Mouse (Mus musculus) heart, adult 18-20 months (tissue): Measurements from ENCODE around the gene Comp. TPM values are rescaled to one million over a fixed set of nuclear protein-coding genes. Genes with fewer than 3 reads are reported as not detected.

Experiments used
- DNase-seq, 2 experiments: peaks; one replicate each; pipeline ENCODE4 v3.0.0; 2021 to 2022; ENCODE audit warnings: mixed read lengths in 1 of 2
- total RNA-seq, 2 experiments: library from RNA; stranded (reverse); gene quantifications; 2 replicates each; pipeline ENCODE4 v1.2.3; 2021

Comp gene
- total RNA-seq, 2 experiments from 2014 or later, result 5.1 to 6.6 TPM

- DNase-seq, result peak in 1 of 2 experiments; percentile 44
Observed at GRCm38 (mm10) chr8:70352657-70353151, 20.7 kb upstream of the Comp start.

GRCm38 (mm10) chr8:70353194-70353817 is 20.1 kb upstream of the Comp start, which contains the start of gene Upf1:
TSS of gene Upf1 (minus strand) at chr8:70353278.
- peak; percentile 99 for DNase-seq

DNA sequence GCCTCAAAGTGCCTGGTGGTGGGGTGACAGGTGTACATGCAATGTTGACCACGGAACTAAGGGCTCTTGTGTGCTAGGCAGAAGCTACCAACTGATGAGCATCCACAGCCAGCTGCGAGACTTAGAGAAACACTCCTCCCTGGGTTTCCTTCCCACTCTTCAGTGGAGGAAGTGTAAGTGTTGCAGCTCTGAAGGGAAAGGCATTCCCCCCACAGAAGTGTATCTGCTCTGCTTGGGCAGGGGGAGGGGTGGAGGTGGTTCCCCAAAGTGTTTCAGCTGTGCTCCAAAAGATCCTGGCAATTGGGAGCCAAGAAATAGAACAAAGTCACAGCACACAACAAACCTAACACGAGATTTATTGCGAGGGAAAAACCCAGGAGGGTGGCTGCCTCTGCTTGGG is 19.4 kb upstream of the Comp start:
- DNase-seq, result no peak

- DNase-seq, result no peak
Observed at GRCm38 (mm10) chr8:70356111-70356510, 17.2 kb upstream of the Comp start.

GRCm38 (mm10) chr8:70359411-70359810 is 13.9 kb upstream of the Comp start:
- no peak for DNase-seq

DNA sequence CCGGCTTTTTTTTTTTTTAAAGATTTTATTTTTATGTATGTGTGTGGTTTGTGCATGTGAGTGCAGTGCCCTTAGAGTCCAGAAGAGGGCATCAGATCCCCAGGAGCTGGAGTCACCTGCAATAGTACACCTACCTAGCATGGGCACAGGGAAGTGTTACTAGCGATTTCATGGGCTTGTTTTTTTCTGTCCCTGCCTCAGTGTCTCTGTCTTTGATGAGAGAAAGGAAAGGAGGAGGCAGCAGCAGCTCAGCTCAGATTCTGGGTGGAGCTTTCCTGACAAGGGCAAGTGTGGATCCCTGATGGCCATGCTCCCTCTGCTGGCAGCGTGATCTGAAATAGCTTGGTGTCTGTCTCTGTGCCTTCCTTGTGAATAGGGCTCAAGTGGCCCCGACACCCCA is 12.6 kb upstream of the Comp start:
- no peak for DNase-seq

DNA sequence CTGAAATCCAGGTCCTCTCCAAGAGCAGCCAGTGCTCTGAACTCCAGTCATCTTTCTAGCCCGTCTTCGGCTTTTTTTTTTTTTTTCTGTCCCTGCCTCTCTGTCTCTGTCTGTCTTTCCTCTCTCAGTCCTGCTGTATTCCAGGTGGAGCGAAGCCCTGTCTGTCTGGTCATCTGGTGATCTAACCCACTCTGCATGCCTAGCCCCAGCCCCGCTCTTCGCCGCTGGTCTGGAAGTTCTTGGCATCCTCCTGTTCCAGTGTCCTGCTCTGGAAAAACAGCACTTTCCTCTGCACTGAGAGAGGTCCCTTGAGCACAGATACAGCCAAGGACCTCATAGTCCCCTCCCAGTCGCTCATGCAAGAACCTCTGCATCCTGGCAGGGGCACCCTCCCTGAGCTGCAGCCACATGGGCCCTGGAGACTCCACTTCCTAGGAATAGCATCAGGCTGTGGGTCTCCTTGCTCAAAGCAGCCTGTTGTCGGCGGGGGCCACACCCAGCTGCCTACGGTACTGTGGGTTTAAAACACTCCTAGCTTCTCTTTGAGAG is 11.8 kb upstream of the Comp start:
- peak in 1 of 2 experiments; percentile 51 for DNase-seq

- DNase-seq, result peak in 1 of 2 experiments; percentile 79
Observed at GRCm38 (mm10) chr8:70364066-70364465, 9.3 kb upstream of the Comp start.

DNA sequence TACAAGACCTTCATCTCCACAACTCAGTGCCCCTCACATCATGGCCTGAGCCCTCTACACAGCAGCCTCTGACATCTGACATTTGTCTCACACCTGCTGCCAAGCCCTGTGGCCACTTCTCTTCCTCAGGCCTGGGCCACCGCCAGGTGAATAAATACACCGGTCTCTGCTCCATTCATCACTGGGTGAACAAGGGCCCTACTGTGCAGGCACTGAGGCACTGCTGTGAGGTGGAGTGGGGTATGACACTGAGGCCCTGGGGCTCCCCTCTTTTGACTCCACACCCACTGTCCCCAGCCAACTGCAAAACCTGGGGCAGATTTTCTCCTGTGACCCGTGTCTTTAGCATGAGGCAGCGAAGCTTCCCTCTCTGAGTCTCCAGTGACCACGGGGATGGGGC is 6.8 kb upstream of the Comp start:
- no peak for DNase-seq

DNA sequence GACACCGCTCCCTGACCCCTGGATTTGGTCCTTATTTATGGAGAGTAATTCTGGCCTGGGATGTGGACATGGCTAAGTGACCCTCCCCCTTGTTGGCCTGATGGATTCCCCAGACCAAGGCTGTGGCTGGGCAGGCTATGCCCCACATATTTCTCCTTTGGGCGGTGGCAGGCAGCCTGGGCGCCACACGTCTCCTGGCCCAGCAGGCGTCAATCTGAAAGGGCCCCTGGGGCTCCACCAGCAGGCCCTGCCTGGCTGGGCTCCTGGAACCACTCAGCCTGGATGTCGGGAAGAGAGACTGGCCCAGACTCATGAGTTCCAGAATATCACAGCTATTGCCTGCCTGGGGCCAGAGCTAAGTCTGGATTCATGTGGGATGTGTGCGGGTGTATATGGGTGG is 2.9 kb upstream of the Comp start:
- peak in 1 of 2 experiments; percentile 36 for DNase-seq

GRCm38 (mm10) chr8:70371951-70372350 is 1.4 kb upstream of the Comp start:
- peak in 1 of 2 experiments; percentile 53 for DNase-seq

DNA sequence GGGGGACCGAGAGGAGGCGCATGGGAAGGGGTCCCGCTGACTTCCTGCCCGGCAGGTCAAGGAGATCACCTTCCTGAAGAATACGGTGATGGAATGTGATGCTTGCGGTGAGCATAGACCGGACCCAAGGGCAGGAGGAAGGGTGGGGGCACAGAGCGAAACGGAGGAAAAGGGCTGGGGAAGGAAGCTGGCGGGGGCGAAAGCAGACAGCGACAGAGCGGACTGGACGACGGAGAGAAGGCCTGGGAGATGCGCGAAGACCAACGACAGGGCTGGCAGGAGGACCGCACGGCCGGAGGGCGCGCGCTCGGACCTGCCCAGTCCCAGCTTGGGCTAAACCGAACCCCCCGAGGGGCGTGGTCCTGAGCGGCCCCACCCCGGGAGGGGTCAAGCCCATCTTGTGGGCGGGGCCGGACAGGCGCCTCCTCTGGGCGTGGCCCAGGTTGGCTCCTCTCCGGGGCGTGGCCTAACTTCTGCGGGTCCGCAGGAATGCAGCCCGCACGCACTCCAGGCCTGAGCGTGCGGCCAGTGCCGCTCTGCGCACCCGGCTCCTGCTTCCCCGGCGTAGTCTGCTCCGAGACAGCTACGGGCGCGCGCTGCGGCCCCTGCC is 1.1 kb downstream of the Comp start:
- DNase-seq, result peak; percentile 78 to 81

DNA sequence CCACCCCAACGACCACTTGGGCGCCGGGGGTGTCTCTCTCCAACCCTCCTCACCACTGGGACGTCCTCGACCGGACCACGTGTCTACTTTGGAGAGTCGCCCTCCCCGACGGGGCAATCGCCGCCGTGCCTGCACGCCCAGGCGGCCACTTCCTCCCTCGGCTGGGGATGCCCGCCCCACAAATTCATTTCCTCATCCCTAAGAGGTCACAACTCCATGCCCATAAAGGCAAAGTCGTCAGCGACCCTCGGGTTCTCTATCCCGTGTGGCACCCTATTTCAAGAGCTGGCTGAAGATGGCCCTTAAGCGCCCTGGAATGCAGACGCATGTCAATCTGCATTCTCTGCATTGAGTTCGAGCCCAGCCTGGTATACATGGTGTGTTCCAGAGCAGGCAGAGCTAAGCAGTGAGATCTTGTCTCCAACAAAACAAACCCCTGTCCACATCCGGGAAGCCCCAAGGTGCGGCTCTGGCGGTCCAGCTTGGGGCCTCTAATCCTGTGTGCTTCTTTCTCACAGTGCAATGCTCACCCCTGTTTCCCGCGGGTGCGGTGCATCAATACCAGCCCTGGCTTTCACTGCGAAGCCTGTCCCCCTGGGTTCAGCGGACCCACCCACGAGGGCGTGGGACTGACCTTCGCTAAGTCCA is 2.0 kb downstream of the Comp start:
- peak in 1 of 2 experiments; percentile 30 for DNase-seq

DNA sequence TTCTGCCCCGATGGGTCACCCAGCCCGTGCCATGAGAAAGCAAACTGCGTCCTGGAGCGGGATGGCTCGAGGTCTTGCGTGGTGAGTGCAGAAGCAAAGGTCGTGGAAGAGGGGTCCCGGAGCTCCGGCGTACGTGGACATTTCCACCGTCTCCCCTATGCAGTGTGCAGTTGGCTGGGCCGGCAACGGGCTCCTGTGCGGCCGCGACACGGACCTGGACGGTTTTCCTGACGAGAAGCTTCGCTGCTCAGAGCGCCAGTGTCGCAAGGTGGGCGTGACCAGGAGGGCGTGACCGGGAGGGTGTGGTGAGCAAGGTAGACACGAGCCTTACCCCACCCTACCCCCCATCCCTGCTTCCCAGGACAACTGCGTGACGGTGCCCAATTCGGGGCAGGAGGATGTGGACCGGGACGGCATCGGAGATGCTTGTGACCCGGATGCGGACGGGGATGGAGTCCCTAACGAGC is 3.0 kb downstream of the Comp start:
- no peak for DNase-seq

DNA sequence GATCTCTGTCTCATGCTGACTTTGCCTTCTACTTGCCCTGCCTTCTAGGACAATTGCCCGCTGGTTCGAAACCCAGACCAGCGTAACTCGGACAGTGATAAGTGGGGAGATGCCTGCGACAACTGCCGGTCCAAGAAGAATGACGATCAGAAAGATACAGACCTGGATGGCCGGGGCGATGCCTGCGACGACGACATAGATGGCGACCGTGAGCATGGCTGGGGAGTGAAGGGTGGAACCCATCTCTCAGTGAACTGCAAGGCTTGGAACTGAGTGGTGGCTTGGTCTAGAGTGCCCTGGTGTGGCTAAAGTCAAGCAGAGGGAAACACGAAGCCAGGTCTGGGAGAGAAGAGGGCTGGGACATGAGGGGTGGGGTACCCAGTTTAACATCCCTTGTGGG is 3.7 kb downstream of the Comp start:
- no peak for DNase-seq

DNA sequence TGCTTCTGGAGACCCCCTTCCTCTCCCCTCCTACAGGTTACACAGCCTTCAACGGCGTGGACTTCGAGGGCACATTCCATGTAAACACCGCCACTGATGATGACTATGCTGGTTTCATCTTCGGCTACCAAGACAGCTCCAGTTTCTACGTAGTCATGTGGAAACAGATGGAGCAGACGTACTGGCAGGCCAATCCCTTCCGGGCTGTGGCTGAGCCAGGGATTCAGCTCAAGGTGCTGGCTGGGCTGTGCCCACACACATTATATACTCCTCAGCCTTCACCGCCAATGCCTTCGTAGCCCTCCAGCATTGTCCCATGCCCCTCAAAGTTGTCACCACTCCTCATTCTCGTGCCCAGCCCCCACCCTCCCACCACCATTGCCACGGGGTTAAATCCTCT is 6.7 kb downstream of the Comp start:
- DNase-seq, result no peak

GRCm38 (mm10) chr8:70383287-70383686 is 9.9 kb downstream of the Comp start:
- DNase-seq, result peak; percentile 79 to 86

GRCm38 (mm10) chr8:70389678-70390077 is 16.3 kb downstream of the Comp start:
- no peak for DNase-seq

GRCm38 (mm10) chr8:70393087-70393486 is 19.7 kb downstream of the Comp start:
- no peak for DNase-seq

GRCm38 (mm10) chr8:70394269-70394998 is 21.1 kb downstream of the Comp start:
- no peak for DNase-seq

- peak; percentile 68 to 75 for DNase-seq
Observed at GRCm38 (mm10) chr8:70395649-70396048, 22.3 kb downstream of the Comp start.

GRCm38 (mm10) chr8:70396184-70396583 is 22.8 kb downstream of the Comp start:
- DNase-seq, result no peak
